Mouse (Mus musculus): Measurements from ENCODE around the gene Arhgap24. TPM values are rescaled to one million over a fixed set of nuclear protein-coding genes. Genes with fewer than 3 reads are reported as not detected.

Arhgap24 gene
- polyA plus RNA-seq, 1 experiment from 2014 or later, result 25.4 TPM

- ATAC-seq (ENCODE audit: low read depth), result no peak
- Histone ChIP-seq H3K9me3 (ENCODE audit: control insufficient read depth, low read length) (no peaks in the 10 kb centered on the region), H3K27ac (replicated peaks; ENCODE audit: low read depth, low read length) (no peak overlapping the region), H3K27me3 (replicated peaks; ENCODE audit: control insufficient read depth, insufficient read depth, low read length) (no peaks in the 10 kb centered on the region), H3K4me3 (ENCODE audit: low read depth, low read length) (no peak overlapping the region), H3K4me2 (ENCODE audit: low read depth, low read length) (no peak overlapping the region), H3K9ac (ENCODE audit: low read depth, low read length) (no peak overlapping the region), H3K36me3 (ENCODE audit: control insufficient read depth, insufficient read depth, low read length) (no peaks in the 10 kb centered on the region), H3K4me1 (ENCODE audit: control insufficient read depth, insufficient read depth, low read length) (peaks cover 4% of the 10 kb centered on the region; the same call in 1 of the 2 replicates)
- DNase-seq (ENCODE audit: low spot score), result no peak
These were observed 247.3 kb downstream of the Arhgap24 start for GRCm38 (mm10) chr5:102728531-102728930.

GRCm38 (mm10) chr5:102729476-102729875 is 248.3 kb downstream of the Arhgap24 start:
- H3K4me3 ChIP-seq (ENCODE audit: low read depth, low read length), result no peak overlapping the region
- no peak for ATAC-seq (ENCODE audit: low read depth)
- H3K4me2 ChIP-seq (ENCODE audit: low read depth, low read length), result no peak overlapping the region
- no peaks in the 10 kb centered on the region for H3K36me3 ChIP-seq (ENCODE audit: control insufficient read depth, insufficient read depth, low read length)
- H3K9ac ChIP-seq (ENCODE audit: low read depth, low read length), result no peak overlapping the region
- no peak overlapping the region for H3K27ac ChIP-seq (replicated peaks; ENCODE audit: low read depth, low read length)
- H3K27me3 ChIP-seq (replicated peaks; ENCODE audit: control insufficient read depth, insufficient read depth, low read length), result no peaks in the 10 kb centered on the region
- H3K9me3 ChIP-seq (ENCODE audit: control insufficient read depth, low read length), result no peaks in the 10 kb centered on the region
- peaks cover 2% of the 10 kb centered on the region; the same call in 1 of the 2 replicates for H3K4me1 ChIP-seq (ENCODE audit: control insufficient read depth, insufficient read depth, low read length)
- WGBS, result 59% methylated on average over 3 of the region's 3 CpGs
- no peak for DNase-seq (ENCODE audit: low spot score)

- ATAC-seq (ENCODE audit: low read depth), result peak; percentile 79
- no peaks in the 10 kb centered on the region for H3K27me3 ChIP-seq (replicated peaks; ENCODE audit: control insufficient read depth, insufficient read depth, low read length)
- DNase-seq (ENCODE audit: low spot score), result peak; percentile 87
- no peak overlapping the region for H3K9ac ChIP-seq (ENCODE audit: low read depth, low read length)
- H3K36me3 ChIP-seq (ENCODE audit: control insufficient read depth, insufficient read depth, low read length), result no peaks in the 10 kb centered on the region
- no peaks in the 10 kb centered on the region for H3K9me3 ChIP-seq (ENCODE audit: control insufficient read depth, low read length)
- H3K27ac ChIP-seq (replicated peaks; ENCODE audit: low read depth, low read length), result peak overlapping the region; percentile 48
- H3K4me3 ChIP-seq (ENCODE audit: low read depth, low read length), result no peak overlapping the region
- peaks cover 4% of the 10 kb centered on the region; the same call in 1 of the 2 replicates for H3K4me1 ChIP-seq (ENCODE audit: control insufficient read depth, insufficient read depth, low read length)
- WGBS, result 35% methylated on average over 5 of the region's 5 CpGs
- 0 out of 2 replicates have a peak overlapping the region, but pooled peaks have one; percentile 13 for H3K4me2 ChIP-seq (ENCODE audit: low read depth, low read length)
These were observed 254.9 kb downstream of the Arhgap24 start for GRCm38 (mm10) chr5:102736131-102736530.

- DNase-seq (ENCODE audit: low spot score), result no peak
- WGBS, result 63% methylated on average over 5 of the region's 5 CpGs
- Histone ChIP-seq H3K4me2 (ENCODE audit: low read depth, low read length) (no peak overlapping the region), H3K4me3 (ENCODE audit: low read depth, low read length) (no peak overlapping the region), H3K9ac (ENCODE audit: low read depth, low read length) (no peak overlapping the region), H3K9me3 (ENCODE audit: control insufficient read depth, low read length) (no peaks in the 10 kb centered on the region), H3K27me3 (replicated peaks; ENCODE audit: control insufficient read depth, insufficient read depth, low read length) (no peaks in the 10 kb centered on the region), H3K36me3 (ENCODE audit: control insufficient read depth, insufficient read depth, low read length) (no peaks in the 10 kb centered on the region), H3K27ac (replicated peaks; ENCODE audit: low read depth, low read length) (no peak overlapping the region), H3K4me1 (ENCODE audit: control insufficient read depth, insufficient read depth, low read length) (peaks cover 11% of the 10 kb centered on the region; the same call in 1 of the 2 replicates)
- peak; percentile 30; the same call in 1 of the 2 replicates for ATAC-seq (ENCODE audit: low read depth)
These were observed 261.5 kb downstream of the Arhgap24 start for GRCm38 (mm10) chr5:102742554-102743255.

- peaks cover 9% of the 10 kb centered on the region; the same call in 1 of the 2 replicates for H3K4me1 ChIP-seq (ENCODE audit: control insufficient read depth, insufficient read depth, low read length)
- ATAC-seq (ENCODE audit: low read depth), result no peak
- no peak overlapping the region for H3K4me3 ChIP-seq (ENCODE audit: low read depth, low read length)
- H3K27me3 ChIP-seq (replicated peaks; ENCODE audit: control insufficient read depth, insufficient read depth, low read length), result no peaks in the 10 kb centered on the region
- 60% methylated on average over 3 of the region's 3 CpGs for WGBS
- H3K9ac ChIP-seq (ENCODE audit: low read depth, low read length), result no peak overlapping the region
- no peak for DNase-seq (ENCODE audit: low spot score)
- no peak overlapping the region for H3K27ac ChIP-seq (replicated peaks; ENCODE audit: low read depth, low read length)
- H3K36me3 ChIP-seq (ENCODE audit: control insufficient read depth, insufficient read depth, low read length), result no peaks in the 10 kb centered on the region
- H3K4me2 ChIP-seq (ENCODE audit: low read depth, low read length), result no peak overlapping the region
- H3K9me3 ChIP-seq (ENCODE audit: control insufficient read depth, low read length), result no peaks in the 10 kb centered on the region
These were observed 262.2 kb downstream of the Arhgap24 start for GRCm38 (mm10) chr5:102743436-102743835.

GRCm38 (mm10) chr5:102744051-102744450 is 262.9 kb downstream of the Arhgap24 start:
- Histone ChIP-seq H3K4me3 (ENCODE audit: low read depth, low read length) (no peak overlapping the region), H3K9ac (ENCODE audit: low read depth, low read length) (no peak overlapping the region), H3K9me3 (ENCODE audit: control insufficient read depth, low read length) (no peaks in the 10 kb centered on the region), H3K27ac (replicated peaks; ENCODE audit: low read depth, low read length) (no peak overlapping the region), H3K4me2 (ENCODE audit: low read depth, low read length) (no peak overlapping the region), H3K27me3 (replicated peaks; ENCODE audit: control insufficient read depth, insufficient read depth, low read length) (no peaks in the 10 kb centered on the region), H3K4me1 (ENCODE audit: control insufficient read depth, insufficient read depth, low read length) (peaks cover 9% of the 10 kb centered on the region; the same call in 1 of the 2 replicates), H3K36me3 (ENCODE audit: control insufficient read depth, insufficient read depth, low read length) (no peaks in the 10 kb centered on the region)
- WGBS, result 84% methylated on average over 4 of the region's 4 CpGs
- DNase-seq (ENCODE audit: low spot score) (no peak), ATAC-seq (ENCODE audit: low read depth) (no peak)

GRCm38 (mm10) chr5:102748146-102748545 is 267.0 kb downstream of the Arhgap24 start:
- Histone ChIP-seq H3K4me3 (ENCODE audit: low read depth, low read length) (no peak overlapping the region), H3K4me1 (ENCODE audit: control insufficient read depth, insufficient read depth, low read length) (peaks cover 11% of the 10 kb centered on the region), H3K9me3 (ENCODE audit: control insufficient read depth, low read length) (no peaks in the 10 kb centered on the region), H3K36me3 (ENCODE audit: control insufficient read depth, insufficient read depth, low read length) (no peaks in the 10 kb centered on the region), H3K9ac (ENCODE audit: low read depth, low read length) (no peak overlapping the region), H3K27me3 (replicated peaks; ENCODE audit: control insufficient read depth, insufficient read depth, low read length) (no peaks in the 10 kb centered on the region), H3K27ac (replicated peaks; ENCODE audit: low read depth, low read length) (no peak overlapping the region), H3K4me2 (ENCODE audit: low read depth, low read length) (no peak overlapping the region)
- DNase-seq (ENCODE audit: low spot score), result no peak
- ATAC-seq (ENCODE audit: low read depth), result no peak
- 85% methylated on average over 9 of the region's 9 CpGs for WGBS

- no peak overlapping the region for H3K9ac ChIP-seq (ENCODE audit: low read depth, low read length)
- DNase-seq (ENCODE audit: low spot score) (peak; percentile 64), ATAC-seq (ENCODE audit: low read depth) (peak; percentile 12; the same call in 1 of the 2 replicates)
- peaks cover 11% of the 10 kb centered on the region for H3K4me1 ChIP-seq (ENCODE audit: control insufficient read depth, insufficient read depth, low read length)
- 42% methylated on average over 8 of the region's 8 CpGs for WGBS
- no peak overlapping the region for H3K4me3 ChIP-seq (ENCODE audit: low read depth, low read length)
- no peak overlapping the region for H3K4me2 ChIP-seq (ENCODE audit: low read depth, low read length)
- no peaks in the 10 kb centered on the region for H3K36me3 ChIP-seq (ENCODE audit: control insufficient read depth, insufficient read depth, low read length)
- H3K27ac ChIP-seq (replicated peaks; ENCODE audit: low read depth, low read length), result no peak overlapping the region
- H3K27me3 ChIP-seq (replicated peaks; ENCODE audit: control insufficient read depth, insufficient read depth, low read length), result no peaks in the 10 kb centered on the region
- no peaks in the 10 kb centered on the region for H3K9me3 ChIP-seq (ENCODE audit: control insufficient read depth, low read length)
These were observed 267.8 kb downstream of the Arhgap24 start for GRCm38 (mm10) chr5:102749020-102749419.

GRCm38 (mm10) chr5:102750674-102751073 is 269.5 kb downstream of the Arhgap24 start:
- 61% methylated on average over 5 of the region's 5 CpGs for WGBS
- ATAC-seq (ENCODE audit: low read depth), result no peak

More at GRCm38 (mm10) chr5:102750674-102751073, 269.5 kb downstream of the Arhgap24 start:
- peaks cover 11% of the 10 kb centered on the region for H3K4me1 ChIP-seq (ENCODE audit: control insufficient read depth, insufficient read depth, low read length)
- H3K27me3 ChIP-seq (replicated peaks; ENCODE audit: control insufficient read depth, insufficient read depth, low read length), result no peaks in the 10 kb centered on the region
- no peak overlapping the region for H3K4me3 ChIP-seq (ENCODE audit: low read depth, low read length)
- no peak overlapping the region for H3K9ac ChIP-seq (ENCODE audit: low read depth, low read length)
- no peak for DNase-seq (ENCODE audit: low spot score)
- peak overlapping the region; percentile 26 for H3K4me2 ChIP-seq (ENCODE audit: low read depth, low read length)
- H3K36me3 ChIP-seq (ENCODE audit: control insufficient read depth, insufficient read depth, low read length), result no peaks in the 10 kb centered on the region
- H3K9me3 ChIP-seq (ENCODE audit: control insufficient read depth, low read length), result no peaks in the 10 kb centered on the region
- H3K27ac ChIP-seq (replicated peaks; ENCODE audit: low read depth, low read length), result no peak overlapping the region

Data from embryonic facial prominence, embryonic 14.5 days (tissue).